Mouse (Mus musculus): ENCODE data around the gene Usp36.
A peak's percentile ranks its signal among the peaks of the same experiment; 100 is the strongest.

The Usp36 gene

DNA sequence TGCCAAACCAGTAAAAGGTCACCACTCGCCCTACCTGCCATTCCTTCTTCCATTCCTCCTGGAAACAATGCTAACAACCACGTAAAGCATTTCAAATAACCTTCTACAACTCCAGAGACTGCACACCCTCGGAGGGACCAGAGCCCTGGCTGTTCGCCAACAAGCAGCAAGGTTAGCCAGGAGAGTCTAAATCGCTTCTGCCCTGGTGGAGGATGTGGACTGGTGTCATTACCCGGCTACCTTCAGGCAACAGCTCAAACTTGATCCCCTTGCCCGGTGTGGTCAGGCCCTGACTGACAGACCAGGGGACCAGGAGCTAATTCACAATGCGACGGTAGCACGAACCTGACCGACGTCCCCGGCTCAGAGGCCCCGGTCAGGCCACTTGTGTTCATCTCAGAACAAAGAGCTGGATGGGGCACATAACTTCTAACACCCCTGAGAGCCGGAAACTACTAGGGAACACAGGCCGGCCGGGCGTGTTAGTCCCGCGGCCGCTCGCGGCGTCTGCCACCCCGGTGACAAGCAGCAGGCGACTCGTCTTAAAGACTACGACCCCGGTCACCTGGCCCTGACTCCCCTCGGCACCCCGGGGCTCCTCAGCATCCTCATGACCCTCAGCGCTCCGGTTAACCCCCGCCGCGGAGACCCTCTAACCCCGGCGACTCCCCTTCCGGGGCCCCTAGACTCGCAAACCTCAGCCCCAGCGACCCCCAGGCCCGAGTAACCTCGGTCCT, 42.5 kb downstream of the Usp36 start:
- DNase-seq = peak; percentile 84

DNA sequence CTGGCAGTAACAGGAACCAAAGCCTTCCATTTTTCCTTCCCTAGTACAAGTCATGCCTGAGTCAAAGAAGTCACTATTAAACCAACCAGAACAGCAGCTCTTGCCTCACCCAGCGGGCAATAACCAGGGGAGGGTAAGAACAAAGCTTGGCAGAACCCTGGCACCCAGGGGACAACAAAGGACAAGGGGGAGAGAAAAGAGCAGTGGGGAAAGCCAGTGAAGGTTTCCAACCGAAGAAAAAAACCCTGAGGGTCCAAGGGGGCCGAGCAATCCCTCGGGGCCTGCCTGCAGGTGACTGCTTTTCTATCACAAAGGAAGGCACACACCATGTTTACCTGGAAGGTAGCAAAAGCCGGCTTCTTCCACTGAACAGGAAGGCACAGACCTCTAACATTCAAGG, 43.3 kb downstream of the Usp36 start:
- peak; percentile 34 for DNase-seq

DNA sequence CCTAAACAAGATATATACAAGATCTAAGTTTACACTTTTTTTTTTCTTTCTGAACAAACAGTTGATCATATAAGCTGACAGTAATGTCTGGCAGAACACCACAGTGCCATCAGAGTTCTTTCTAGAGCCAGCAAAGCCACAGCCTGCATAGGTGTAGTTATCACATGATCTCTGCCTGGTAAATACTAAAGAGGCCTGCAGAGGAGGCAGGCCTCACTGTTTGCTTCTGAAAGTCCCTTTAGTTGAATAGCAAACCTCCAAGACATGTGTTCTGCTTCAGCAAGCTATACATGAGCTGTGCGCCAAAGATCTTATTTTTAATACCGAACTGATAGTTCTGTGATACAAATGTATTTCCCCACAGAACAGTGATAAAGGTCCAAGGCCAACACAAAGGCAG, 44.9 kb downstream of the Usp36 start:
- DNase-seq = no peak

DNA sequence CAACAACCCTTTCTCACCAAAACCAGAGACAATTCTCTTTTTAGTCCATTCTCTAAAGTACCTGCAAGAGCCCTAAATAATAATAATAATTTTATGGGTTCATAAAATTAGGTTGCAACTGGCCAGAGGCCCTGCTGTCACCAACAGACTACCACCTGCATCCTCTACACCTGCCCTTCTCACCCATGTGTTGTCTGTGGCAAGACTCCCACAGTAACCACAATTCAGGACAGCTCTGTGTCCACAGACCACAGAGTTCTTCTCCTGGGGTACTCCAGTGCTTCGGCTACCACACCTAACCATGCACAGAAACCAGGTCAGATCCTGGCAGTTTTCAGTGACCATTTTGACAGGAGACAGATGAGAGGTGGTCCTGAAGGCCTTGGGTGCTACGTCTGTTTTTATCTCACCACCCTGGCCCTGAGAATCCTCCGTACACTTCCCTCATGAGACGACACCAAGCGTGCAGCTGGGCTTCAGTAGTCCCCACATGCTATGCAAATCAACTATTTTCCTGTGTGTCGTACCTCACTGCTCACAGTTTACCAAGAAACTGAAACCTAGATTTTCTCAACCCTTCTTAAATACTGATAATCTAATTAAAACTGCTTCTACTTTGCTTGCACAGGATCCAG, 46.3 kb downstream of the Usp36 start:
- DNase-seq = no peak

DNA sequence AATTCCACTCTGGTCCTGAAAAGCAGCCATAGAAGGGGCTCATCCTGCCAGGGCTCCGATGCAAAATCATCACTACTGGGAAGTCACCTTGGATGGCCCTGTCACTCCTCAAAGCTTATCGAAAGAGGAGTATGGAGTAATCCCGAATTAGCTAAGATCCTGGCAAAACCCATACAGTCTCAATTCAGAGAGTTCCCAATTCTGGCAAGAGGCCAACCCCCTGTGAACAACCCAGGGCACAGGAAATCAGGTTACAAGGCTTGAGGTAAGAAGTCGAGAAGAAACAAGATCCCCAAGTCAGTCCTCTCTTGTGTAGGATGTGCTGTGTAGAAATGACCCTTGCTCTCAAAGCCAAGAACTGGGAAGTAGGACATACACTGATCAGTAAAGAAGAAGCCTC, 47.5 kb downstream of the Usp36 start:
- peak; percentile 38 for DNase-seq

DNA sequence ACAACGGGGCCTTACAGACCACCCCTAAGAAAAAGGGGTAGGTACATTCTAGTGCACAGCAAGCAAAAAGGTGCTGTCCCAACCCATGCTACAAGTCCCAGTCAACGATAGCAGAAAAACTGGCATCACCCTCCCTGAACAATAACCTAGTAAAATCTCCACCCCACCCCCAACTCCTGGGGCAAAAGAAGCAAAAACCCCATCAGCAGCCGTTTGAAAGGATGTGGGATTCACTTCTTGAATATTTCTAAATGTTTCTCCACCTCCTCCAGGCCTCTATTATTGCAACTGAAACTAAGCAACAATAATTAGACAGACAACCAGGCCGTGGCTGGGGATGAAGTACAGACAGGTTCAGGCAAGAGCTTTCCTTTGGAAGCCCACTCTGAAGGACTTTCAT, 49.7 kb downstream of the Usp36 start:
- DNase-seq = no peak

DNA sequence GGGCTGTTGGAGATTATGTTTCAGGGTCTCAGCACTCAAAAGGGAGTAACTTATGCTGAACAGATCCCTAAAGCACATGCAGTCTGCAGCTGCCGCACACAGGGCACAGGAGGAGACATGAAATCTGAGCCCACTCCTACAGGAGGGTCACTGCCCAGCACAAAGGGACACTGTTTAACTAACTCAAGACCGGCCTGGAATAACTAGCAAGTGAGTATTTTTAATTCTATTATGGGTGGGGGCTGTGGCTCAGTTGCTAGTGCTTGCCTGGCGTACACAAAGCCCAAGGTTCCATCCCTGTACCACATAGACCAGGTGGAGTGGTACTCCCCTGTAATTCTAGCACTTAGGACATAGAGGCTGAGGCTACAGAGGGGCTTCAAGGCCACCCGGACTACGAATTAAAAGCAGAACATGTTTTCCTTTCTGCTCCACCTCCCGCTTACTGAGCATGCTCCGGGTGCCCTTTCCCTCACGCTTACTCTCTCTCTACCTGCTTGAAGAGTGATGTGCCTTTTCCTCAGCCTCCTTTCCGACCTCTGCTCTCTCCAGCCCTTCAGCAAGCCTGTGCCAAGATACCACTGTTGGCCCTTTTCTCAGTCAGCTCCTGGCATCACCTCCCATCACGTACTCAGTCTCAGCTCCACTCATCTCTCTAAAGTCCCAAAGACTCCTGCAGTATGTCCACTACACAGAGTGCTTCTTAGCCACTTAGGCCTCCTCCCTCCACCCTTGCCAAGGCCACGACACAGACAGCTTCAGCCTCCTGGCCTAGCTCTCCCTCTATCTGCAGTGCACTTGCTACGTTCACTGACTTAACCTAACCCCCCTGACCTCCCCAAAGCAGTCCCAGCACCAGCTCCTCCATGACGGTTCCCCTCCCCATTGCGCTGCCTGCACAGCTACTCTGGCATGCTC, 50.5 kb downstream of the Usp36 start:
- no peak for DNase-seq

DNA sequence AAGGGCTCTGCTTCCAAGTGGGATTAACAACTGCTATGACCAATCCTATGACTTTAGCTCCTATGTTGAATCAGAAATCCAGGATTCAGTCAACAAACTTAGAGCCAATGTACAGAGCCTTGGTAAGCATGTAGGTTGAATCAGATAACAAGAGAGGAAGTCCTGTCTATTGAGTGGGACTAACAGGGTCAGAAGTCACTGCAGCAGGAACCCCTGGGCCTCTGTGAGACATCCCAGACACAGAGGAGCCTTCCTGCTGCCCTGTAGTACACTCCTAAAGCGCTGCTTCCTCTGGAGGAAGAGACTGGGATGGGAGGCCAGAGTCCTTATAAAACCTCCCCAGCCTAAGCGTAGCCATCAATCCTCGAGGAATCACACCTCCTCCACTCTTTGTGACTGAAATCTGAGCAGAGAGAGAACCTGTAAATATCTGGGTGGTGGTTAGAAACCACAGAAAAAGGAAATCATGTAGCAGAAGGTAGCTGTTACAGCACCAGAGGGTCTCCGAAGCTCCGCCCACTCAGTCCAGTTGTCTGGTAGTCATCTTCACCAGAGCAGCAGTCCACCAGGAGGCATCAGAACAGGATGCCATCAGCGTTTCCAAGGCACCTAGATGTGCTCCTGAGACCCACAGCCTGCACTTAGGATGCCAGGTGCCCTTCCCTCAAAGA, 53.4 kb downstream of the Usp36 start:
- DNase-seq = peak; percentile 48

DNA sequence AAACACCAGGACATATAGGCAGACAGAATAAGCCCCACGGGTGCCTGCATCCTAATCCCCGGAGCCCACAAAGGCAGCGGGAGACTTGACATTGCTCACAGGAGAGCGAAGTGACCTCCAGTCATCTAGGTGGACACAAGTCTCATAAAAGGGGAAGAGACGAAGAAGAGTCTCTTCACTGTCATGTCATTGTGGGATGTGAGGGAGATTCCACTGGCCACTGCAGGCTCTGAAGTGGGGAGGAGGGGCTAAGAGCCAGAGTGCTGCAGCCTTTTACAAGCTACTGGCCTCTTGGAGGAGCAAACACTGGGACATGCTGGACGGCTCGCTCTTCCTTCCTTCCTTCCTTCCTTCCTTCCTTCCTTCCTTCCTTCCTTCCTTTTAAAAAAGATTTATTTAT, 55.1 kb downstream of the Usp36 start:
- DNase-seq = no peak

DNA sequence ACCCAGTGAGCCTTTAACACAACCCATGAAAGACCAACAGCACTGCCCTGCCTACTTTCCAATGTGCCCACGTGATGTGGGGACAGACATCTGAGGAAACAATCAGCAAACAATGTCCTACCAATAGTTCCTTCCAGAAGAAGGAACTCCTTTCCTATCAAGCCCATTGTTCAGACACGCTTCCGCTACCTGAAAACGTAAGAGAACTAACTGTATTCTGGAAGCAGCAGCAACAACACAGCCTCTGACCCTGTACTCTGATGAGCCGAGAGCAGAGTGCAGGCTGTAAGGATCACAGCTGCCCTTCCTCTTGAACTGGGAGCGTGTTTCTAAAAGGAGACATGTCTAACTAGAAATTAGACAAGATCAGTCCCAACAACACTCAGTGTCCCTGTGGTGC, 55.5 kb downstream of the Usp36 start:
- DNase-seq = peak; percentile 55

DNA sequence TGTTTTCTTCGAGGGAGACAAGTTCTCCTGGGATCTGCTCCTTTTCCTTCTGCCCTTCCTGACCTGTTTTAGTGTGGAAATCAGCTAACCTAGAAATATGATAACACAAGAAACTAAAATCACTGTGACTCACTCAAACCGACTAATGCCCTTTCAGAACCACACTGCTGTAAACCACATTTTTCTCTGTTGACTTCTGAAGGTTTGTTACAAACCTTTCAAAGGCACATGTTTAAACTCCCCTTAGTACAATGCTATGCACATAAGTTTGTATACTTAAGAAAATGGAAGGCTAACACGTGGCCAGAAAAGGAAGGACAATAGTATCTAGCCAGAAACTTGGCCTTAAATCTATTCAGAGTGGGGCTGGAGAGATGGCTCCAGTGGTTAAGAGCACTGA, 56.1 kb downstream of the Usp36 start:
- no peak for DNase-seq

DNA sequence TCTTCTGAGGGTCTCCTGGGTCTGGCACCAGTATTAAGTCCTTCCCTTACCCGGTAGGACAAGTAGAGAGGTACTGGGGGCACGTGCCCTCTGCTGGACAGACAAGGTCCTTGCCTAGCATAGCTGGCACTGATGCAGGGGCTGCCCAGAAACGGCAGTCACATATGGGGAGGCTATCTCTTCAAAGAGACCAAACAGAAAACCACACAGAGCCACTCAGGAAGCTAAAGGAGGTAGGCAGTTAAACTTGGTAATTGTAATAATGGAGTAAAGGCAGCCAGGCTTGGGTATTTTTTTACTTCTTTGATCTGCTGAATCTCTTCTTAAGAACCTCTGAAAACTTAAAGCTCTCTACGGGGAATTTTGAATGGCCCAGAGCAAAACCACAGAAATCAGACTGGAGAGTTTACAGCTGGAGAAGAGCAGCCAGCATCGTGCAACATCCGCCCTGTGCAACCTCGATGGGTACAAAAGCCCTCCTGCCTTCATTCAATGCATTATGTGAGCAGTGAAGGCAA, 57.7 kb downstream of the Usp36 start:
- peak; percentile 53 for DNase-seq

DNA sequence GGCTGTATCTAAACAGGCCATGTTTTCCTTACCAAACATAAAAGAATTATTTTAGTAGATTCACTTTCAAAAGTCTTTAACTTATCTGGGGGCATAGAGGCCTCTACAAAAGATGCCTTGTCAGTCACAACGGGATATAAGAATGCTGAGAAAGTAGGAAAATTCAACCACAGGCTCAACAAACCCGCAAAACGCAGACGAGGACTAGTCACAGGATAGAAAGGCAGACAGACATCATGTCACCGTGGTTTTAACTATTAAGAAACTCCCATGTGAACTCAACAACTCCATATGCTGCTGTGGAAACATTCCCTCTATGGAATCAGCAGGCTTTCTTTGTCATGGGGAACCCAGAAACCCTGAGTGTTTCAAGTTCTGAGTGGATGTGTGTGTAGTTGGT, 60.1 kb downstream of the Usp36 start:
- no peak for DNase-seq

DNA sequence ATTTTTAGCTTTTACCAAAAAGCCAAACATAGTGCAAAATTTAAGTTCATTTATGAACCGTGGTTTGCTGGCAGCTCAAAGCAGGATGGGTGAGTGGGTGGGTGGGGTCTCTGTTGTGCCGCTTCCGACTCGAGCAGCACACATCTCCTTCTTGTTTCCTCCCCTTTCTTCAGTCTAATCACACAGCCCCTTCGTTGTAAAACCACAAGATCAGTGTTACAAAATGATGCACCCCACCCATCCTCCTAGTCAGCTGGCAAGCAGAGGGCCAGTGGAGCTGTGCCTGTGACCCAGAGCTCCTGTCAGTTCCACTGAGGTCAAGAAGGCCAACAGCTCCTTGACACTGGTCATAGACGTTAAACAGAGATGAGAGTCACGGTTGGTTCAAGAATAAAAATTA, 62.4 kb downstream of the Usp36 start:
- DNase-seq = no peak

DNA sequence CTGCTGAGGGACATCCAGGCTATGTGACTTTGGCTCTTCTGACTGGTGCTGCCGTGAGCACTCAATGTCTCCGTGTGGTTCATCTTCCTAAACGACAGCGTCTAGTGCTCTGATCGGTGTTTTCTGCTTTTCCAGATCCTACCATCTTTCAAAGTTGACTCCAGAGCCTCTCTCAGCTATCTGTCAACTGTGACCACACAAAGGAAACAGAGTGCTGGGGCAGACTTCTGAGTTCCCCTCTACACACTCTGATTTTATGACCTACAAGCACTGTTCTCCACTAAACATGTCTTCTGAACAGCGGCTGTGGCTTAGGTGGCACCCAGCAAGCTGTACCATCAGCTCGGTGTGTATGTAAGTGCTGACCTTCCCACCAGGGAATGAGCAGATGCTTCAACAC, 63.2 kb downstream of the Usp36 start:
- DNase-seq = no peak

DNA sequence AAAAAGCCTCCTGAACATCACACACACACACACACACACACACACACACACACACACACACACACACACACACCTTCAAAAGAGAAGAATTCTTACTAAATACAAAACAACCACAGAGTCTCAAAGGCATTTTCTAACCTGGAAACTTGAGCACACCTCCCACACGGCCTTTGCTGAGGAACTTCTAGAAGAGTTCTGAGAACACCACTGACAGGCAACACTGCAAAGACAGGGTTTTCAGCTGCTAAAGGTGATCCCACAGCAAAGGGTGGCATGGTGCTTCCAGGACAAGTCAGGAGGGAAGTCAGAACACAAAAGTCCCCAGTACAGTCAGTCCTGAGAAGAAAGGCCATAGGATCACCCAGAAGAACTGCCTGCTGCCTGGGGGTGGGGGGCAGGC, 64.2 kb downstream of the Usp36 start:
- no peak for DNase-seq

DNA sequence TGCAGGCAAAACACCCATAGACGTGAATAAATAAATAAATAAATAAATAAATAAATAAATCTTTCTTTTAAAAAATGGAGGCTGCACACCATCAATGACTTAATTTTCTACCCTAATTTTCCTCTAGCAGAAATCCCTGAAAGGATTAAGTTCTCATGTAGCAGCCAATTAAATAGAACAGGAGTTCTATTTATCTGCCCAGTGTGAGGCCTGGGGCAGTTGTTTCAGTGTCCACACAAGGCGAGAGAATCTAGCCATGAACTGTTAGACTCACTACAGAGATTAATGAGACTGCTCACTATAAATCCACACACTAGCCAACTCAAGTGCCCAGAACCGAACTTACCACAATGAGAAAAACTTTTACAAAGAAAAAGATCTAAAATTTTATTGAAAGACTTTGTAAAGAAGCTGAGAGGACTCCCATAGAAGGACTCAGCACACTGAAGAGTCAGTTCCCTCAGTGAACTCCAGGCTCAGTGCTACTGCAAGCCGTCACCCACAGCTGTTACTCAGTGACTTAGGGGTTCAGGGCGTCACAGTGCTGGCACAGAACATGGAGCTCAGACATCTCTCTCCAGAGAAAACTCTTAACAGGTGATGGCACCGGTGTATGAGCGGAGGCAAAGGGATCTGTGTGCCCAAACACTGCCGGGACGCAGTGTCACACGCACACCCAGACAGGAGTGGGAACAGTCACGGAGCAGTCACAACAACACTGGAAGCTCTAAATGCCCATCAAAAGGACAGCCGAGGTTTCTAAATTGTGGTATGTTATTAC, 64.8 kb downstream of the Usp36 start:
- DNase-seq = no peak

DNA sequence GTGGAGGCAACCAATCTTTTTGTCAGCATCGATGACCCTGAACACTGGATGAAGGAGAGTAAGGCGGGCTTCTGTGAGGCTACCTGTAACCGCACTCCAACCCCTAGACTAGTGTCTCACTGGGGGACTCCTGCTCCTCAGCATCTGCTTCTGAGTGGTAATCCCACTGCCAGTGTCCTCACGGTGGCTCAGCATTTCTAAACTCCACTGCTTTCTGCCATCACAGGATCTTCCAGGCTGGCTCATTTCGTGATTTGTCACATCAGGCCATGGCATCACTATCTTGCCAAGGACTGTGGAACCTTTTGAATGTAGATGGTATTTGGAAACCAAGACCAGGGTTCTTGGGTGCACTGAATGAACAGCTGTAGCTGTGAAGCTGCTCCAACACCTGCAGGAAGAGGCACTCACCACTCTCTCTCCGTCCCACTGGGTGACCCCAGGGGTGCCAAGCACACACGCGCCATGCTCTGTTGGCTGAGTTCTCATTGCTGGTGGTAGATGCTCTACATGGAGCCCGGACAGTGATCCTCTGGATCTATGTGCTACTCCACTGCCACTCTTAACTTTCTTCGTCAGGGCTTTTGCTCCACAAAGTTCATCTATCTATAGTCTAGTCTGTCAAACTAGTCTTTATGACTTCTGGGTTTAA, 66.5 kb downstream of the Usp36 start:
- DNase-seq = no peak

DNA sequence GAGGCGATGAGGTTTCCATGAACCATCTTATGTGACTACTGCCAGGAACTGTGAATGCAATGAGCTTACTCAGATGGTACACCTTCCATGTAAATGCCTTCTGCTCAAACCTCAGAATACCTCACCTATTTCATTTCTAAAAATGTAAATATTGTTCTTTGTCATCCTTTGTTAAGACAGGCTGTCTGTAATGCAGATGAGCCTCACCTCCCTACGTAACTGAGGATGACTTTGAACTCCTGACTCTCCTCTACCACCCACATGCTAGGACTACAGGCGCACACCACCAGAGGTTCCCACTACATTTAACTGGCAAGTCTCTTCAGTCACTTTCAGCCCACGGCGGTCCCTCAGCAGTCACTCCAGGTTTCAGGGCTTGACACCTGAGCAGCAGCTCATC, 67.1 kb downstream of the Usp36 start:
- DNase-seq = no peak

DNA sequence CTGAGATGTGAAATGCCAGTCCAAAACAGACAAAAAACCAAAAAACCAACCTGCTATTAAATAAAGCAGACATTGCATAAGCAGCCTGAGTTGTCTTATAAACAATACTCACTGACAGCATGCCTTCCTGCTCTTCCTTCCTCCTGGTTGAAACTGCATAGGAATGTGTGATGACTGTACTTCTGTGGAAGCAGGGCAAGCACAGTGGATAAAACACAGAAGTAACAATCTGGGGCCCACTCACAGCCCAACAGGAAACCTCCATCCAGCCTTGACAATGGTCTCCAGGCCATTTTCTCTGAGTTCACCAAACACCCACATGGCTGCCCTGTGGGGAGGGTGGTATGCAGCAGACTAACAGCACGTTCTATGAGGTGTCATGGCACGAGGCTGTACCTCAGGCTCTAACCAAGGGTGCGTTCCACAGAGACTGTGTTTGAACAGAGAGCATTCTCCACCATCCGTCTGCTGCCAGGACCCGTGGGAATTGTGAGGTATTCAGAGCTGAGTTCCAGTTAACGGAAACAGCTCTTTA, 67.6 kb downstream of the Usp36 start:
- DNase-seq = no peak

DNA sequence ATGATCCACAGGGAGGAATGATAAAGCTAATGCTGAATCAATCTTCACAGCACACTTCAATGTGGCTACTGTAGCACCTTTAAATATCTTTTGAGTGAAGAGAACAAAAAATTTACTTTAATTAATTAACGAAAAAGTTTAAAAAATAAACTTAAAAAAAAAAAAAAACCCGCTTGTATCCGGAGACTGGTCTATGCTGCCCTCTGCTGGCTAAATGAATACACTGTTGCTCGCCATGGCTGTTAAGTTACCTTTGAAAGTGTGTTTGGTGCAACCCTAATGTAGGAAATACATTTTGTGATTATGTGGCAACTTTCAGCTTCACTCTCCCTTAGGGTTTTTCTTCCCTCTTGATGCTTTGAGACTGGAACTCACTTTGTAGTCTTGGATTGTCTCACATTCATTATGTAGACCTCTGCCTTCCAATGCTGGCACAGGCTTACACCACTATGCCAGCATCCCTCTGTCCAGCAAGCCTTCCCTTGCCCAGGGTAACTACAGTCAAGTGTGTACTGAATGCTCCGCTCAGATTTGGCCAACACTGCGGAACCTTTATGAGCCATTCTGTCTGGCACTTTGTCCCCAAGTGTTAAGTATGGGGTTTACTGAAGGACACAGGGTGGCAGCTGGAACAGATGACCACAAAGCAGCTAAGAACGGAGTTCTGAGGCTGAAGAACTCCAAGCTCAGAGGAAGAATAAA, 69.3 kb downstream of the Usp36 start:
- peak; percentile 77 for DNase-seq
